ENCODE assay signal across 9 mouse cellular contexts in genomic region chr14:25108101-25108652, GRCm38 (mm10).
A peak's percentile ranks its signal among the peaks of the same experiment; 100 is the strongest.
DNase-seq lines count a peak whose midpoint lies in the region; ATAC-seq lines count a peak whose summit lies in the region.
"Had no signal": no experiment of that assay in that cellular context is flagged by ENCODE, and none has a peak within 500 bp of the region (broad histone marks: within the 10 kb centered on the region; RNA-seq: fewer than 3 reads in every experiment).

No protein-coding gene starts in this region.

- H3K27me3 ChIP-seq in heart, embryonic 15.5 days = no peaks in the 10 kb centered on the region
- no peaks in the 10 kb centered on the region for H3K27me3 ChIP-seq in forebrain, embryonic 10.5 days (ENCODE audit: poor library complexity, severe bottlenecking)
- H3K27me3 ChIP-seq in stomach, embryonic 16.5 days (ENCODE audit: control insufficient read depth, insufficient read depth, low read length) = no peaks in the 10 kb centered on the region

- peak overlapping the region; percentile 8; the same call in 1 of the 2 replicates for H3K27ac ChIP-seq in heart, embryonic 15.5 days
- peak overlapping the region; percentile 95 for H3K27ac ChIP-seq in forebrain, embryonic 10.5 days
- peak overlapping the region; percentile 53 for H3K27ac ChIP-seq in stomach, embryonic 16.5 days (ENCODE audit: low read length)

- WGBS in heart, embryonic 15.5 days = 36% methylated on average over 17 of the region's 17 CpGs
- WGBS in forebrain, embryonic 10.5 days = 16% methylated on average over 17 of the region's 17 CpGs
- WGBS in stomach, embryonic 16.5 days = 12% methylated on average over 17 of the region's 17 CpGs

- H3K9ac ChIP-seq in heart, embryonic 15.5 days = no peak overlapping the region
- H3K9ac ChIP-seq in stomach, embryonic 16.5 days (ENCODE audit: low read length) = peak overlapping the region; percentile 41

- DNase-seq in heart, postnatal 25 days (ENCODE audit: low spot score) = no peak
- DNase-seq in forebrain, embryonic 10.5 days (ENCODE audit: extremely low spot score, low spot score) = no peak
- DNase-seq in kidney, adult 18-20 months = peak; percentile 52
- peak; percentile 46 for DNase-seq in lung, postnatal 10 days
- DNase-seq in right cerebral cortex, postnatal 36 days (ENCODE audit: low spot score in 2 of 2) = no peak
- no peak for DNase-seq in layer of hippocampus, postnatal 25 days (ENCODE audit: extremely low spot score in 1 of 2, low spot score in 1 of 2)

- no peaks in the 10 kb centered on the region for H3K36me3 ChIP-seq in heart, embryonic 15.5 days
- H3K36me3 ChIP-seq in forebrain, embryonic 10.5 days (replicated peaks) = no peaks in the 10 kb centered on the region
- H3K36me3 ChIP-seq in stomach, embryonic 16.5 days (ENCODE audit: control insufficient read depth, insufficient read depth, low read length) = no peaks in the 10 kb centered on the region
- H3K36me3 ChIP-seq: G1E had no signal

- peak overlapping the region; percentile 46 for H3K4me2 ChIP-seq in heart, embryonic 15.5 days
- H3K4me2 ChIP-seq in stomach, embryonic 16.5 days (ENCODE audit: low read depth, low read length) = peak overlapping the region; percentile 43

- H3K4me1 ChIP-seq in heart, embryonic 15.5 days (replicated peaks) = peaks cover 19% of the 10 kb centered on the region
- H3K4me1 ChIP-seq in forebrain, embryonic 10.5 days = peaks cover 64% of the 10 kb centered on the region
- H3K4me1 ChIP-seq in stomach, embryonic 16.5 days (ENCODE audit: control insufficient read depth, insufficient read depth, low read length) = peaks cover 15% of the 10 kb centered on the region

- intact Hi-C loops in heart, postnatal 25 days (cut with DNase I) = no loop called here

- H3K4me3 ChIP-seq in heart, embryonic 15.5 days = peak overlapping the region; percentile 16; the same call in 1 of the 2 replicates
- H3K4me3 ChIP-seq in forebrain, embryonic 10.5 days = peak overlapping the region; percentile 30
- H3K4me3 ChIP-seq in stomach, embryonic 16.5 days (replicated peaks; ENCODE audit: low read length) = peak overlapping the region; percentile 16; the same call in 1 of the 2 replicates

- ATAC-seq in heart, embryonic 15.5 days (replicated peaks; ENCODE audit: insufficient number of reproducible peaks, insufficient read depth, low FRiP score, low read depth) = no peak
- no peak for ATAC-seq in stomach, embryonic 16.5 days (ENCODE audit: insufficient read depth, low FRiP score)

- H3K9me3 ChIP-seq in heart, embryonic 15.5 days (replicated peaks) = no peaks in the 10 kb centered on the region
- H3K9me3 ChIP-seq in forebrain, embryonic 10.5 days = no peaks in the 10 kb centered on the region
- no peaks in the 10 kb centered on the region for H3K9me3 ChIP-seq in stomach, embryonic 16.5 days (replicated peaks; ENCODE audit: control insufficient read depth, low read length)

Comparison
In these comparisons a context has a peak if more than half of its experiments do, and no peak if none do; other contexts are left out.
1. H3K27ac ChIP-seq: peak in every context shown above with its lines; median percentile 95 in forebrain, embryonic 10.5 days; 53 in stomach, embryonic 16.5 days; 8 in heart, embryonic 15.5 days.
2. DNase-seq: peak in kidney, adult 18-20 months (single experiment) and lung, postnatal 10 days (single experiment); none in heart, postnatal 25 days (single experiment), forebrain, embryonic 10.5 days (single experiment), right cerebral cortex, postnatal 36 days (0 of 2) and layer of hippocampus, postnatal 25 days (0 of 2).
3. Peak in every context shown above with its lines, with median percentiles within 50 percentile points of each other: H3K4me3 ChIP-seq.